Mouse (Mus musculus): ENCODE data around the gene Lix1.

Lix1 gene

GRCm38 (mm10) chr17:17412176-17412575, 9.7 kb downstream of the Lix1 start:
- DNase-seq (ENCODE audit: low spot score in 2 of 2) = no peak

DNA sequence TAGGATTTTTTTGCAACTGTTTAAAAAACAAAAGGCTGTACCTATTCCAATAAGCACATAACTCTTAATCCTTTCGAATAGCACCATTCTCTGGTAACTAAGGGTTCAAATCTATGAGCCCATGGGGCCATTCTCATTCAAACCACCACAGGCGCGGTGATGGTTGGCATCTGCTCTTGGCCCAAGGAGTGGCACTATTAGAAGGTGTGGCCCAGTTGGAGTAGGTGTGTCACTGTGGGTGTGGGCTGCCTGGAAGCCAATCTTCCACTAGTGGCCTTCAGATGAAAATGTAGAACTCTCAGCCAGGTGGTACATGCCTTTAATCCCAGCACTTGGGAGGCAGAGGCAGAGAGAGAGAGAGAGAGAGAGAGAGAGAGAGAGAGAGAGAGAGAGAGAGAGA, 11.7 kb downstream of the Lix1 start:
- no peak for DNase-seq (ENCODE audit: low spot score in 2 of 2)

- DNase-seq (ENCODE audit: low spot score in 2 of 2) = no peak
Measured at GRCm38 (mm10) chr17:17424609-17425307, 22.3 kb downstream of the Lix1 start.

DNA sequence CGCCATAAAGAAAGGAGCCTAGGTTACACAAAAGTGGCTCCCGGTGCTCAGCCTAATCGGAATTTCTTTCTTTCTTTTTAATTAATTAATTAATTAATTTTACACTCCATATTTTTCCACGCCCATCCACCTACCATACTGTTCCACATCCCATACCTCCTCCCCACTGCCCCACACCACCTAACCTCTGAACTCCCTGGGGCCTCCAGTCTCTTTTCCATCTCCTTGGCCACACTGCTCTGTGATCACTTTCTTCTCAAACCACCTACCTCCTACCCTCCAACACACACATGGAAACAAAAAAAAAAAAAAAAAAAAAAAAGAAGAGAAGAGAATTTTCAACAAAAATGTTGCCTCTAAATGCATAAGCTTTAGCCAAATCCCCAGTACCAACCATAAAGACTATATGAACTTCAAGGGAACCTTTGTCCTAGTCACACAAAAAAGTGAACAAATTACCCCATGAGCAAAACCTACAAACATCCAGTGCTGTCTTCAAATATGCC, 22.9 kb downstream of the Lix1 start:
- DNase-seq (ENCODE audit: low spot score in 2 of 2) = no peak

- no peak for DNase-seq (ENCODE audit: low spot score in 2 of 2)
Measured at GRCm38 (mm10) chr17:17425906-17426305, 23.4 kb downstream of the Lix1 start.

DNA sequence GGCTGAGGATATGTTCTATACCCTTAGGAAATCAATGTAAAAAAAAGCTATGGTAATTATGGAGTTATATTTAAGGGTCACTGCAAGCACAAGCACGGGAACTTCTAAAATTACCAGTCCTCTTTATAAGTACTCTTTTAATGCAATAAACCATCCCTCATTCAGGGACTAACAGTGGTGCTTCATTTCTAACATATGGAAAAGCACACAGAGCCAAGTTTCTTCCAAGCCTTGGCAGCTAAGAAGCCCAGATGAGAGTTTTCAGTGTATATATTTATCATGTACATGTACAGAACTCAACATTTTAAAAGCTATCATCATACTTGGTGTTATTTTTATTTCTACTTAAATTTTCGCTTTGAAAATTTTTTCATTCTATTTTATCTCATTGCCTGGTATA, 26.4 kb downstream of the Lix1 start:
- DNase-seq (ENCODE audit: low spot score in 2 of 2) = no peak

- no peak for DNase-seq (ENCODE audit: low spot score in 2 of 2)
Measured at GRCm38 (mm10) chr17:17433679-17434078, 31.2 kb downstream of the Lix1 start.

DNA sequence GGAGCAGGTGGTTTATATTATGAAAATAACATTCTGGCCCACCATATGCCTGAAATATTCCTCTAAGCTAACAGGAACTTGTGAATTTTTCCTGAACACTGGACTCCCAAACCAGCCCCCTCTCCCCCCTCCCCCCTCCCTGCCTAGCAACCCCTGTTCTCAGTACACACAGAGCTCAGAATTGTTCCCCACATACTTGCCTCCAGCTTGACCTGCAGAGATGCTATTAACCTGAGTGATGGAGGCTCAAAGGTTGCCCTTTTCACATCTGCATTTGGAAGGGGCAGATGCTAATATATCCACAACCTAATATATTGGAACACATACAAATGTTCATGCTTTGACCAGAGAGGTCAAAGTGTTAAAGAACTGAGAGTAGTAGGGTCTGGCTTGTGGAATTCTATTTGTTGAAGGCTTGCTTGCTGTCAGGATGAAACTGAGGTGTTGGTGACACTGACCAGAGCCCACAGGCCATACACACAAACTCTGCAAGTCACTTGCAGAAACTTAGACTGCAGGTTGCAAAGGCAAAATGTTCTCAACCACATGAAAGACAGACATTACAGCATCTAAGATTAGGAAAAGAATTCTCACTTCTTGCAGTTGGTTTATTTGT, 36.2 kb downstream of the Lix1 start:
- no peak for DNase-seq (ENCODE audit: low spot score in 2 of 2)

DNA sequence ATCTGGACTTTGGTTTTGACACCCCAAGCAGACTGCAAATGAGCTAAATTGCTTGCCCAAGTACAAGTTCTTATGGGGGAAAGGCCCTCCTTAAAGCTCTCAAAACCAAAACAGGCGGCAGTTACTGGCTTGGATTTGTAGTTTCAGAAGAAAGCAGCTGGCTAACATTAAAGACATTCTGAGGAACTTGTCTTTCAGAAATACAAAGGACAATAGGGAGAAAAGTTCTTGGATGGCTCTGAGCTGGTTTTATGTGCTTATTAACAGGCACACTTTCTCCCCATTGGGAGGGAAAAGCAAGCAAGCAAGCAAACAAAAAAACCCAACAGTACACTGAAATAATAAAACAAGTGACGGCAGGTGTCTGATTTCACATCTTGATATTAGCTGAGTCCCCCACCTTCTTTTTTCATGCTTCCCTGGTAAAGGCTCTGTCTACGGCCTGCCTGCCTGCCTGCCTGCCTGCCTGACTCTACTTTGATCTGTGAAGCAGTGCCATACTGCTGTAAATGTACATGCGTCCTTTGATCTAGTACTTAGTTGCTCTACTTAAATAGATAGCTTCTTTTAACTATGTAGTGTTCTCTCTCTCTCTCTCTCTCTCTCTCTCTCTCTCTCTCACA, 39.5 kb downstream of the Lix1 start:
- DNase-seq (ENCODE audit: low spot score in 2 of 2) = no peak

- DNase-seq (ENCODE audit: low spot score in 2 of 2) = no peak
Measured at GRCm38 (mm10) chr17:17444297-17444886, 41.9 kb downstream of the Lix1 start.

DNA sequence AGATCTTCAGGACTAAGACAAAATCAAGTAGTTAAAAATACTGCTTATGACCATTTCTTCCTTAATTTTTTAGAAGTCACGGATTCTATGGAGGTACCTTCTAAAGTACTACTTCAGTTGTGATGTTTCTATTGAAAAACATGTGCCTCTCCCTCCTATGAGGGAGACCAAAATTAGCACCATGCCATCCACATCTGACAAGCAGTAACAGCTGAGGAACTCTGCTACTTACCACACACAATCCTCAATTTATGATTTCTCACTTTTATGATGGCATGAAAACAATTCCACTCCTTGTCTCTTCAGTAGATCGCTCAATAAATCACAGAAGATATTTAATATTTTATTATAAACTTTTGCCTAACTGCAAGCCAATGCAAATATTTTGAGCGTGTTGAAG, 44.2 kb downstream of the Lix1 start:
- no peak for DNase-seq (ENCODE audit: low spot score in 2 of 2)

- no peak for DNase-seq (ENCODE audit: low spot score in 2 of 2)
Measured at GRCm38 (mm10) chr17:17447821-17448220, 45.3 kb downstream of the Lix1 start.

- DNase-seq (ENCODE audit: low spot score in 2 of 2) = no peak
Measured at GRCm38 (mm10) chr17:17448737-17449440, 46.4 kb downstream of the Lix1 start.

- DNase-seq (ENCODE audit: low spot score in 2 of 2) = no peak
Measured at GRCm38 (mm10) chr17:17449441-17449770, 46.9 kb downstream of the Lix1 start.

DNA sequence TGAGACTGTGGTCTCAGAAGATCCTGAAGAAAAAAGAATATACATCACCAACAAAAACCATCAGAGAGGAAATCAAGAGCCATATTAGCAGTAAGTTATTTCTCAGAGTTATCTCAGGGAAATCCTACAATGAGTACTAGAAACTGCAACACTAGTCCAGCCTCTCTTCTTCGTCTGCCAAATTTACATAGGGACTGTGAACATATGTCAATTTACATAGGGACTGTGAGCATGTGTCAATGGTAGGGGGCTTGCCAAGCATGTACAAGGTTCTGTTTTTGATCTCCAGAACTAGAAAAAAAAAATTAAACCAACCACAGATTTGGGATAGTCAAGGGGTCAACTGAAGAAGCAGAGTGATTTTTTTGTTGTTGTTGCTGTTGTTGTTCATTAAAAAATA, 48.6 kb downstream of the Lix1 start:
- no peak for DNase-seq (ENCODE audit: low spot score in 2 of 2)

- no peak for DNase-seq (ENCODE audit: low spot score in 2 of 2)
Measured at GRCm38 (mm10) chr17:17452617-17453016, 50.1 kb downstream of the Lix1 start.

- no peak for DNase-seq (ENCODE audit: low spot score in 2 of 2)
Measured at GRCm38 (mm10) chr17:17454573-17454972, 52.1 kb downstream of the Lix1 start.

DNA sequence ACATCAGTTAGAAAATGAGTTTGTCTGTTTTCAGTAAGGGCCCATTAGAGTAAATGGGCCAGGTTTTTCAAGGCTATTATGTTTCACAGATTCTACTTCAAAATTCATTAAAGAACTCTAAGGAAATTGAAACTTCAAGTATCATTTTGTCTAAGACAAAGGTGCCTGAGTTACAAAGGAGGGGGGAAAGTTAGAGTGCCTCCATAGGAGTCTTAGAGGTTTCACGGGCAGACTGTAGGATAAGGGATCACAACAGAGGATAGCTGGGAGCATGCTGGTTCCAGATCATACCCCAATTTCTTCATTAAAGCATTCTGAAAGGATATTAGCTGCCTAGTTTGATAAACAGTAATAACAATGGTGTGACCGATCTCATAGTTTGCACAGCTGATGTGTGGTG, 83.3 kb downstream of the Lix1 start:
- no peak for DNase-seq (ENCODE audit: low spot score in 2 of 2)

- no peak for DNase-seq (ENCODE audit: low spot score in 2 of 2)
Measured at GRCm38 (mm10) chr17:17490820-17491621, 88.5 kb downstream of the Lix1 start.

DNA sequence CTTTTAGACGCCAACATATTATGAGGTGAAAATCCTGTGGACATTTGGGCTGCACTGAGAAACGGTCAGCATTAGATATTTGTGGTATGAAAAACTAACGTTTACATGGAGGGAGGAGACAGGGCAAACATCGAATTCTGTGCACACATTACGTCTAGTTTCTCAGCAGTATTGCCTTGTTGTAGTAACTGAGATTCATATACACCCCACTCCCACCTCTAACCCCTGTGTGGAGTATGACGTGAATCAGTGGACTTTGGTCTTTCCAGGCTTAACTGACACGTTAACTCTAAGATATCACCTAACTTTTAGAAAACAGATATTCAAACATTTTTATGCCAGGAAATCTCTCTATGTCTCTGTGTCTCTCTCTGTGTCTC, 89.1 kb downstream of the Lix1 start:
- no peak for DNase-seq (ENCODE audit: low spot score in 2 of 2)

DNA sequence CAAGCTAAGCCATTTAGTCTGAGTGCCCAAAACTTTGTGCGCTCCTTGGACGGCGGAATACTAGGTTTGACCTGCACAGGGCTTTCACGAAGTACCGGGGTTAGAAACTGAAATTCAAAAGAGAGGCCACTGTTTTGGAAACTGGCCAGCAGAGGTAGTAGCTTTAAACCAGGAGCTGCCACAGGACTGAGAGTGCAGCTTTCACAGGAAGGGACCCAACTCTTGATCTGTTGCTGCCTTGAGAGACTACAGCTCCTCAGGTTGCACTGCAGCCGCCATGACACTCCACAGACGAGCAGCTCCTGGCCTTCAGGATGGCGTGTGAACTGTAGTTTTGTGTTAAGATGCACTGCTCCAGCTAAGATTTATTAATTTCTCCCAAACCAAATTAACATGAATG, 89.6 kb downstream of the Lix1 start:
- DNase-seq (ENCODE audit: low spot score in 2 of 2) = no peak

Data from right cerebral cortex, postnatal 36 days (tissue).